Mouse (Mus musculus): ENCODE data around the gene Lat. TPM values are rescaled to one million over a fixed set of nuclear protein-coding genes. Genes with fewer than 3 reads are reported as not detected.
A peak's percentile ranks its signal among the peaks of the same experiment; 100 is the strongest.

Gene Lat
- polyA plus RNA-seq, 1 experiment from 2014 or later: 1.6 TPM

DNA sequence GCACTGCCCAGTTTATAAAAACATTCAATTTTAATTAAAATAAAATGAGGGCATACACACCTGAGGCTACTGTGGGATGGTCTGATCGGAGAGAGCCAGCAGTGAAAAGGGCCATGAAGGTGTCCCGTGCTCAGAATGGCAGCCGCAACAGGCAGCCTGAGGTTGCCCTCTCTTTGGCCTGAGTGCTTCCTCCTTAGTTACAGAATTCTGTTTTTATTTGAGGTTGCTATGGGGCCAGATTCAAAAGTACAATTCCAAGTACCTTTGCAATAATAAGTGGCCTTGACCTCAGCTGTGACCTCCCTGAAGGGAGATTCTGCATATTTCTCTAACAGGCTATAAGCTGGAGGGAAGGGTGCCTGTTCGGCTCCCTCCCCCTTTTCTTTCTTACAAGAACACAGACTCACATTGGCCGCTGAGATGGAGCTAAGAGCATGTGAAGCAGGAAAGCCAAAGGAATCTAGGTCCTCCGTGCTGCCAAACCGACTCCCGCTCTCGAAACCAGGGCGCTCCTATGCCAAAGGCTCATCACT lies 17.9 kb downstream of the Lat start:
- peak; percentile 93 for ATAC-seq
- H3K4me1 ChIP-seq (ENCODE audit: insufficient read depth, low read depth, low read length): no peaks in the 10 kb centered on the region
- H3K27ac ChIP-seq (ENCODE audit: low read length): no peak overlapping the region
- no peak for TF ChIP-seq CTCF (IDR thresholded peaks at IDR 0.05)
- TF ChIP-seq EP300 (IDR thresholded peaks at IDR 0.05): peak; percentile 47
- no peaks in the 10 kb centered on the region for H3K36me3 ChIP-seq (ENCODE audit: insufficient read depth, low read length)
- DNase-seq (ENCODE audit: low spot score): peak; percentile 84
- H3K4me2 ChIP-seq (replicated peaks; ENCODE audit: low read depth, low read length): peak overlapping the region; percentile 41; the same call in 1 of the 2 replicates
- H3K27me3 ChIP-seq (replicated peaks; ENCODE audit: insufficient read depth, low read length): no peaks in the 10 kb centered on the region
- no peak overlapping the region for H3K9ac ChIP-seq (replicated peaks; ENCODE audit: low read depth)
- 38% methylated on average over 10 of the region's 10 CpGs for WGBS
- no peak overlapping the region; the same call in 1 of the 2 replicates for H3K4me3 ChIP-seq (ENCODE audit: low read depth, low read length)
- no peaks in the 10 kb centered on the region for H3K9me3 ChIP-seq (ENCODE audit: low read length)

GRCm38 (mm10) chr7:126350748-126351418 lies 18.5 kb downstream of the Lat start:
- ATAC-seq (peak; percentile 27; the same call in 1 of the 2 replicates), DNase-seq (ENCODE audit: low spot score) (no peak)
- peak overlapping the region; percentile 41; the same call in 1 of the 2 replicates for H3K4me2 ChIP-seq (replicated peaks; ENCODE audit: low read depth, low read length)
- H3K4me3 ChIP-seq (ENCODE audit: low read depth, low read length): no peak overlapping the region; the same call in 1 of the 2 replicates
- H3K9ac ChIP-seq (replicated peaks; ENCODE audit: low read depth): no peak overlapping the region
- TF ChIP-seq EP300 (IDR thresholded peaks at IDR 0.05) (no peak), CTCF (IDR thresholded peaks at IDR 0.05) (no peak)
- no peaks in the 10 kb centered on the region for H3K27me3 ChIP-seq (replicated peaks; ENCODE audit: insufficient read depth, low read length)
- no peaks in the 10 kb centered on the region for H3K9me3 ChIP-seq (ENCODE audit: low read length)
- H3K27ac ChIP-seq (ENCODE audit: low read length): no peak overlapping the region
- no peaks in the 10 kb centered on the region for H3K36me3 ChIP-seq (ENCODE audit: insufficient read depth, low read length)
- H3K4me1 ChIP-seq (ENCODE audit: insufficient read depth, low read depth, low read length): no peaks in the 10 kb centered on the region
- 47% methylated on average over 20 of the region's 20 CpGs for WGBS

DNA sequence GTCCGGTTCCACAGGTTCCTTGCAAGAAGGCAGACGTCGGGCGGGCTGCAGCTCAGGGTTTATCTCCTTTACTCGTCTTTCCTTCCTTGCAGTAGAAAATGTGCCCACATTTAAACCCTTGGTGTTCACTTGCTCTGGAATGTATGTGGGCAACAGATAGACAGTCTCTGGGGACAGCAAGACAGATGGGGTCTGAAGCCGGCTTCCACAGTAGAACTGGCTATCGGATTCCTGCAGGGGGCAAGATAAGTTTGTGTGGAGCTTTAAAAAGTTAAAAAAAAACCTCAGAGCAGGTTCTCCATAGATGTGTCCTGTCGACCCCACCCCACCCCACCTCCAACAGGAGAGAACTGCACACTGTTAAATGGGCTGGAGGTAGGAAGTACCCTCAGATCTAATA lies 21.1 kb downstream of the Lat start:
- Histone ChIP-seq H3K4me3 (ENCODE audit: low read depth, low read length) (no peak overlapping the region), H3K4me2 (replicated peaks; ENCODE audit: low read depth, low read length) (no peak overlapping the region), H3K4me1 (ENCODE audit: insufficient read depth, low read depth, low read length) (no peaks in the 10 kb centered on the region), H3K9me3 (ENCODE audit: low read length) (no peaks in the 10 kb centered on the region), H3K27me3 (replicated peaks; ENCODE audit: insufficient read depth, low read length) (no peaks in the 10 kb centered on the region), H3K27ac (ENCODE audit: low read length) (no peak overlapping the region), H3K9ac (replicated peaks; ENCODE audit: low read depth) (no peak overlapping the region), H3K36me3 (ENCODE audit: insufficient read depth, low read length) (no peaks in the 10 kb centered on the region)
- 46% methylated on average over 8 of the region's 8 CpGs for WGBS
- DNase-seq (ENCODE audit: low spot score): no peak
- TF ChIP-seq EP300 (IDR thresholded peaks at IDR 0.05) (no peak), CTCF (IDR thresholded peaks at IDR 0.05) (no peak)
- no peak for ATAC-seq

- Histone ChIP-seq H3K27ac (ENCODE audit: low read length) (no peak overlapping the region), H3K4me2 (replicated peaks; ENCODE audit: low read depth, low read length) (no peak overlapping the region), H3K4me1 (ENCODE audit: insufficient read depth, low read depth, low read length) (no peaks in the 10 kb centered on the region), H3K9me3 (ENCODE audit: low read length) (no peaks in the 10 kb centered on the region), H3K27me3 (replicated peaks; ENCODE audit: insufficient read depth, low read length) (no peaks in the 10 kb centered on the region), H3K9ac (replicated peaks; ENCODE audit: low read depth) (no peak overlapping the region), H3K4me3 (ENCODE audit: low read depth, low read length) (no peak overlapping the region), H3K36me3 (ENCODE audit: insufficient read depth, low read length) (no peaks in the 10 kb centered on the region)
- no peak for ATAC-seq
- no peak for DNase-seq (ENCODE audit: low spot score)
- no peak for TF ChIP-seq CTCF (IDR thresholded peaks at IDR 0.05)
- TF ChIP-seq EP300 (IDR thresholded peaks at IDR 0.05): no peak
- WGBS: 59% methylated on average over 1 of the region's 1 CpGs
These were observed 22.3 kb downstream of the Lat start for GRCm38 (mm10) chr7:126347098-126347497.

DNA sequence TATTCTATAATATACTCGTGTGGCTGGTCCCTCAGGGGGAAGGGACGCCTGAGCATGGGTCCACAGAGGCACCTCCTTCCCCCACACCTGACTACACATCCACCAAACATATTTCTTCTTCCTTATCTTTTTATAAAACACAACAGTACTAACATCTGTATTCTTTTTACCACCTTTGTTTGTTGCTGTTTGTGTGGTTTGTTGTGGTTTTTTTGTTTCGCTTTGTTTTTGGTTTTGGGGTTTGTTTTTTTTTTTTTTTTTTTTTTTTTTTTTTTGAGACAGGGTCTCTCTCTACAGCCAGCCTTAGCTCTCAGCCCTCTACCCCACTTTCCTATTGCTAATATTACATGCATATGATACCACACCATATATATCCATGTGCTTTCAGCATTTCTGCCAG lies 23.4 kb downstream of the Lat start:
- DNase-seq (ENCODE audit: low spot score): no peak
- Histone ChIP-seq H3K9ac (replicated peaks; ENCODE audit: low read depth) (no peak overlapping the region), H3K9me3 (ENCODE audit: low read length) (no peaks in the 10 kb centered on the region), H3K27me3 (replicated peaks; ENCODE audit: insufficient read depth, low read length) (no peaks in the 10 kb centered on the region), H3K4me3 (ENCODE audit: low read depth, low read length) (no peak overlapping the region), H3K4me1 (ENCODE audit: insufficient read depth, low read depth, low read length) (no peaks in the 10 kb centered on the region), H3K4me2 (replicated peaks; ENCODE audit: low read depth, low read length) (no peak overlapping the region), H3K36me3 (ENCODE audit: insufficient read depth, low read length) (no peaks in the 10 kb centered on the region), H3K27ac (ENCODE audit: low read length) (no peak overlapping the region)
- no peak for TF ChIP-seq CTCF (IDR thresholded peaks at IDR 0.05)
- TF ChIP-seq EP300 (IDR thresholded peaks at IDR 0.05): no peak
- ATAC-seq: no peak
- WGBS: 53% methylated on average over 3 of the region's 3 CpGs

- H3K27ac ChIP-seq (ENCODE audit: low read length): no peak overlapping the region
- no peak for ATAC-seq
- H3K4me2 ChIP-seq (replicated peaks; ENCODE audit: low read depth, low read length): no peak overlapping the region
- H3K9me3 ChIP-seq (ENCODE audit: low read length): no peaks in the 10 kb centered on the region
- no peak overlapping the region for H3K4me3 ChIP-seq (ENCODE audit: low read depth, low read length)
- no peak overlapping the region for H3K9ac ChIP-seq (replicated peaks; ENCODE audit: low read depth)
- H3K27me3 ChIP-seq (replicated peaks; ENCODE audit: insufficient read depth, low read length): no peaks in the 10 kb centered on the region
- H3K36me3 ChIP-seq (ENCODE audit: insufficient read depth, low read length): no peaks in the 10 kb centered on the region
- no peak for DNase-seq (ENCODE audit: low spot score)
- no peak for TF ChIP-seq CTCF (IDR thresholded peaks at IDR 0.05)
- WGBS: 53% methylated on average over 3 of the region's 3 CpGs
- H3K4me1 ChIP-seq (ENCODE audit: insufficient read depth, low read depth, low read length): no peaks in the 10 kb centered on the region
These were observed 23.8 kb downstream of the Lat start for GRCm38 (mm10) chr7:126345557-126345956.
